Mouse (Mus musculus): ENCODE results near the gene Gpm6b. TPM values are rescaled to one million over a fixed set of nuclear protein-coding genes. Genes with fewer than 3 reads are reported as not detected.

The Gpm6b gene
- polyA plus RNA-seq, 1 experiment from 2014 or later = 441 TPM

GRCm38 (mm10) chrX:166344228-166345015 is 105.7 kb downstream of the Gpm6b start:
- no peaks in the 10 kb centered on the region for H3K36me3 ChIP-seq (ENCODE audit: control insufficient read depth, insufficient read depth)
- peak overlapping the region; percentile 53 for H3K4me3 ChIP-seq (replicated peaks; ENCODE audit: low read length)
- H3K4me2 ChIP-seq (ENCODE audit: low read length) = peak overlapping the region; percentile 15
- WGBS = 20% methylated on average over 10 of the region's 10 CpGs
- H3K9ac ChIP-seq (replicated peaks; ENCODE audit: low read depth, low read length) = peak overlapping the region; percentile 69
- H3K9me3 ChIP-seq (ENCODE audit: control insufficient read depth, low read length) = no peaks in the 10 kb centered on the region
- peak overlapping the region; percentile 96 for H3K27ac ChIP-seq (ENCODE audit: low read length)
- no peaks in the 10 kb centered on the region for H3K27me3 ChIP-seq (replicated peaks; ENCODE audit: control insufficient read depth, insufficient read depth, low read length)
- ATAC-seq = peak; percentile 93
- peaks cover 3% of the 10 kb centered on the region; the same call in 1 of the 2 replicates for H3K4me1 ChIP-seq (replicated peaks; ENCODE audit: control insufficient read depth, insufficient read depth, low read length)

DNA sequence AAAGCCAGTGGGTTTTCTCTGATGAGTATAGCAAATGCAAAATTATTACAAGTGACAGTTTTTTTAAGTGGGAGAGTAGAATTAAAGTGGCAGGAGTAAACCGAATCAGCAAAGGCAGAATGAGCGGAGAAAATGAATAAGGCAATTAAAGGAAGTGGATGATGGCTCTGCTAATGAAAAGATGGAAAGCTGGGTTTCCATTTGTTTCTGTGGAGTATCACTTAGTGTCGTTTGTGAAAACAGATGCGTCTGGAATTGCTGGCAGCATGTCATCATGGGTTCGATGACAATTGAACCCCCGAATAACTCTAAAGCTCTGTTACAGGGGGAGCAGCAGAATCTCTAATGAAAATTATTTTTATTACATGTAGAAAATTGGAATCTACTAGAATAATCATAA is 109.4 kb downstream of the Gpm6b start:
- Histone ChIP-seq H3K4me2 (ENCODE audit: low read length) (peak overlapping the region; percentile 57), H3K9me3 (ENCODE audit: control insufficient read depth, low read length) (no peaks in the 10 kb centered on the region), H3K4me1 (replicated peaks; ENCODE audit: control insufficient read depth, insufficient read depth, low read length) (peaks cover 25% of the 10 kb centered on the region), H3K4me3 (replicated peaks; ENCODE audit: low read length) (peak overlapping the region; percentile 41), H3K27me3 (replicated peaks; ENCODE audit: control insufficient read depth, insufficient read depth, low read length) (no peaks in the 10 kb centered on the region), H3K27ac (ENCODE audit: low read length) (peak overlapping the region; percentile 78), H3K9ac (replicated peaks; ENCODE audit: low read depth, low read length) (peak overlapping the region; percentile 35), H3K36me3 (ENCODE audit: control insufficient read depth, insufficient read depth) (no peaks in the 10 kb centered on the region)
- 24% methylated on average over 6 of the region's 6 CpGs for WGBS
- no peak for ATAC-seq

DNA sequence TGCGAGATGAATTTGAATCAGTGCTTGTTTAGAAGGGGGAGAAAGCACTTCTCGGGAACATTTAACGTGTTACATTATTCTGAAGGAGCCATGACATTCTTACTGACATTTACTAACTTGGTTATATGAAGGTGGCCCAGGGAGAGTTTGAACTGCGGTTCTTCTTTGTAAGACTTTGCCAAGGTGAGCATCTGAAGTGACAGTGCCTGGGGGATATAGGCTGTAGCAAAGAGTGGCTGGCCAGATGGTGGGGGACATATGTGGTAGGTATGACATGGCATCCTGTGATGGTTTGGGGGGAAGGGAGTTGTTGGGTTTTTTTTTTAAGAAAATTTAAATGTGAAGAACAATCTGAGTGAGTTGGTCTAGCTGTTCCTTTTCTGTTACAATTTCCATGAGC is 109.9 kb downstream of the Gpm6b start:
- Histone ChIP-seq H3K27me3 (replicated peaks; ENCODE audit: control insufficient read depth, insufficient read depth, low read length) (no peaks in the 10 kb centered on the region), H3K9me3 (ENCODE audit: control insufficient read depth, low read length) (no peaks in the 10 kb centered on the region), H3K36me3 (ENCODE audit: control insufficient read depth, insufficient read depth) (no peaks in the 10 kb centered on the region), H3K9ac (replicated peaks; ENCODE audit: low read depth, low read length) (peak overlapping the region; percentile 35), H3K4me1 (replicated peaks; ENCODE audit: control insufficient read depth, insufficient read depth, low read length) (peaks cover 27% of the 10 kb centered on the region), H3K4me2 (ENCODE audit: low read length) (peak overlapping the region; percentile 57), H3K27ac (ENCODE audit: low read length) (peak overlapping the region; percentile 78), H3K4me3 (replicated peaks; ENCODE audit: low read length) (peak overlapping the region; percentile 41)
- 27% methylated on average over 4 of the region's 4 CpGs for WGBS
- no peak for ATAC-seq

- no peaks in the 10 kb centered on the region for H3K36me3 ChIP-seq (ENCODE audit: control insufficient read depth, insufficient read depth)
- H3K4me1 ChIP-seq (replicated peaks; ENCODE audit: control insufficient read depth, insufficient read depth, low read length) = peaks cover 28% of the 10 kb centered on the region
- H3K4me3 ChIP-seq (replicated peaks; ENCODE audit: low read length) = no peak overlapping the region
- ATAC-seq = peak; percentile 54
- no peaks in the 10 kb centered on the region for H3K9me3 ChIP-seq (ENCODE audit: control insufficient read depth, low read length)
- no peaks in the 10 kb centered on the region for H3K27me3 ChIP-seq (replicated peaks; ENCODE audit: control insufficient read depth, insufficient read depth, low read length)
- no peak overlapping the region for H3K9ac ChIP-seq (replicated peaks; ENCODE audit: low read depth, low read length)
- no peak overlapping the region for H3K27ac ChIP-seq (ENCODE audit: low read length)
- WGBS = 21% methylated on average over 6 of the region's 6 CpGs
- no peak overlapping the region; the same call in 1 of the 2 replicates for H3K4me2 ChIP-seq (ENCODE audit: low read length)
Observed at GRCm38 (mm10) chrX:166351790-166352189, 113.1 kb downstream of the Gpm6b start.

DNA sequence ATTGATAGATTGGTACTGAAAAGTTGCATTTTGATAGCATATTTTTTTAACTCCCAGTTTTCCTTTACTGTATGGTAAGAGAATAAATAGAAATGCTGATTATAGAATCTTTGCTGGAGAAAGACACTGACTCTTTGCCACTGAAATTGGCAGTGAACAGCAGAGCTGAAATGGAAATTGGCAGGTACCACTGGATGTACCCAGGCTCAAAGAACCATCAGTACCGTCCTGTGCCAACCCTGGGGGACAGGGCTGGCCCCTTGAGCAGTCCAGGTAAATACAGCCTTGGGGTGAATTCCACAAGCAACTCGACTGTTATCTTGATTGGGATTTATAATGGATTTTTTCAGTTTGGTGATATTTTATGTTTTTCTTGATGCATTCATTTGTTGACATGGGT is 114.7 kb downstream of the Gpm6b start:
- 64% methylated on average over 2 of the region's 2 CpGs for WGBS
- H3K9ac ChIP-seq (replicated peaks; ENCODE audit: low read depth, low read length) = no peak overlapping the region
- no peak overlapping the region for H3K4me2 ChIP-seq (ENCODE audit: low read length)
- no peaks in the 10 kb centered on the region for H3K27me3 ChIP-seq (replicated peaks; ENCODE audit: control insufficient read depth, insufficient read depth, low read length)
- no peak for ATAC-seq
- H3K36me3 ChIP-seq (ENCODE audit: control insufficient read depth, insufficient read depth) = no peaks in the 10 kb centered on the region
- H3K9me3 ChIP-seq (ENCODE audit: control insufficient read depth, low read length) = no peaks in the 10 kb centered on the region
- peaks cover 33% of the 10 kb centered on the region for H3K4me1 ChIP-seq (replicated peaks; ENCODE audit: control insufficient read depth, insufficient read depth, low read length)
- H3K4me3 ChIP-seq (replicated peaks; ENCODE audit: low read length) = no peak overlapping the region
- H3K27ac ChIP-seq (ENCODE audit: low read length) = no peak overlapping the region

- Histone ChIP-seq H3K4me2 (ENCODE audit: low read length) (no peak overlapping the region), H3K36me3 (ENCODE audit: control insufficient read depth, insufficient read depth) (no peaks in the 10 kb centered on the region), H3K4me3 (replicated peaks; ENCODE audit: low read length) (no peak overlapping the region), H3K9ac (replicated peaks; ENCODE audit: low read depth, low read length) (no peak overlapping the region), H3K4me1 (replicated peaks; ENCODE audit: control insufficient read depth, insufficient read depth, low read length) (peaks cover 25% of the 10 kb centered on the region), H3K27me3 (replicated peaks; ENCODE audit: control insufficient read depth, insufficient read depth, low read length) (no peaks in the 10 kb centered on the region), H3K27ac (ENCODE audit: low read length) (no peak overlapping the region), H3K9me3 (ENCODE audit: control insufficient read depth, low read length) (no peaks in the 10 kb centered on the region)
- ATAC-seq = no peak
- WGBS = 75% methylated on average over 1 of the region's 1 CpGs
Observed at GRCm38 (mm10) chrX:166354913-166355312, 116.2 kb downstream of the Gpm6b start.

GRCm38 (mm10) chrX:166356276-166356675 is 117.6 kb downstream of the Gpm6b start:
- Histone ChIP-seq H3K4me3 (replicated peaks; ENCODE audit: low read length) (no peak overlapping the region), H3K4me1 (replicated peaks; ENCODE audit: control insufficient read depth, insufficient read depth, low read length) (peaks cover 16% of the 10 kb centered on the region), H3K9ac (replicated peaks; ENCODE audit: low read depth, low read length) (no peak overlapping the region), H3K27ac (ENCODE audit: low read length) (no peak overlapping the region), H3K27me3 (replicated peaks; ENCODE audit: control insufficient read depth, insufficient read depth, low read length) (no peaks in the 10 kb centered on the region), H3K36me3 (ENCODE audit: control insufficient read depth, insufficient read depth) (no peaks in the 10 kb centered on the region), H3K4me2 (ENCODE audit: low read length) (no peak overlapping the region), H3K9me3 (ENCODE audit: control insufficient read depth, low read length) (no peaks in the 10 kb centered on the region)
- WGBS = 86% methylated on average over 3 of the region's 3 CpGs
- no peak for ATAC-seq

DNA sequence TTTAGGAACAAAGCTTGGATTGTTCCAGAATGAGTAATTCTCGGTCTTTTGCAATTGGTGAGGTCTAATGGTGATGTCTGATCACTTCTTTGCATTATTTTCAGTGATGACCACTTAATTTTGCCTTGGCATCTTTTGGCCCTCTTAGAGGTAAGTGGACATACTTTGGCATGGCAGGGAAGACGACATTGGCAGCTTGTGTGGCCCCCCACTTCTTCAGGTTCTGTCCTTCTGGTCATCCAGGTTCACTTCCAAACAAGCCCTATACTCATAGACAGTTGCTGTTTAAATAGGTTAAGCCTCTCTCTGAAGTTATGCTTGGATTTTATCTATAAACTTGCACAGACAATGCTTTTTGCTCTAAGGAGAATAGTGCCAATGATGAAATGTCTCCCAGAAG is 120.2 kb downstream of the Gpm6b start:
- H3K4me1 ChIP-seq (replicated peaks; ENCODE audit: control insufficient read depth, insufficient read depth, low read length) = peaks cover 6% of the 10 kb centered on the region; the same call in 1 of the 2 replicates
- no peak overlapping the region for H3K27ac ChIP-seq (ENCODE audit: low read length)
- H3K27me3 ChIP-seq (replicated peaks; ENCODE audit: control insufficient read depth, insufficient read depth, low read length) = no peaks in the 10 kb centered on the region
- 75% methylated on average over 2 of the region's 2 CpGs for WGBS
- H3K4me2 ChIP-seq (ENCODE audit: low read length) = no peak overlapping the region
- no peak overlapping the region for H3K9ac ChIP-seq (replicated peaks; ENCODE audit: low read depth, low read length)
- no peaks in the 10 kb centered on the region for H3K36me3 ChIP-seq (ENCODE audit: control insufficient read depth, insufficient read depth)
- no peaks in the 10 kb centered on the region for H3K9me3 ChIP-seq (ENCODE audit: control insufficient read depth, low read length)
- no peak overlapping the region for H3K4me3 ChIP-seq (replicated peaks; ENCODE audit: low read length)
- no peak for ATAC-seq

GRCm38 (mm10) chrX:166359927-166360440 is 121.3 kb downstream of the Gpm6b start:
- Histone ChIP-seq H3K9me3 (ENCODE audit: control insufficient read depth, low read length) (no peaks in the 10 kb centered on the region), H3K9ac (replicated peaks; ENCODE audit: low read depth, low read length) (no peak overlapping the region), H3K36me3 (ENCODE audit: control insufficient read depth, insufficient read depth) (no peaks in the 10 kb centered on the region), H3K27me3 (replicated peaks; ENCODE audit: control insufficient read depth, insufficient read depth, low read length) (no peaks in the 10 kb centered on the region), H3K4me2 (ENCODE audit: low read length) (no peak overlapping the region), H3K4me3 (replicated peaks; ENCODE audit: low read length) (no peak overlapping the region), H3K27ac (ENCODE audit: low read length) (no peak overlapping the region), H3K4me1 (replicated peaks; ENCODE audit: control insufficient read depth, insufficient read depth, low read length) (peaks cover 6% of the 10 kb centered on the region; the same call in 1 of the 2 replicates)
- 89% methylated on average over 2 of the region's 2 CpGs for WGBS
- no peak for ATAC-seq
